Mouse (Mus musculus) CD4-positive, CD25-positive, alpha-beta regulatory T cell, adult 2 months (primary cell): Measurements from ENCODE around the gene Fars2.

Source experiments
- DNase-seq: peaks from one replicate; pipeline ENCODE4 v3.0.0-alpha.2; 2012; ENCODE audit warnings: low read depth, low spot score

The Fars2 gene

DNA sequence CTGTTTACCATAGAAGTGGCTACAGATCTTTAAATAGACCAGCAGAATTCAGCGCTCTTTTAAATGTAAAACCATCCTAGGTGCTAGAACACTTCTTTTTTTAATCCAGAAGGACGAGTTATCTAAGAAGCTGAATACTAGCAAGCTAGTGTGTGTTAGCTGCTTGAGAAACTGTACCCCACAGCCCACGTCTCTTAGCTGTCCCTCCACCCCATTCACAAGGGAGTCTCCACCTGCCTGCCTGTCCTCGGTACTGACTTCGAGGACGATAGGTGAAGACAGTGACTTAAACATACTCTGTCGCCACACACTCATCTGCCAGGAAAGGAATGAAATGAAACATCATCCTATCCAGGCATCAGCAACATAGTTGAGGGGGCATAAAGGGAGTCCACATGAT is 386.8 kb downstream of the Fars2 start:
- DNase-seq: no peak

- no peak for DNase-seq
Observed at GRCm38 (mm10) chr13:36505730-36506129, 388.5 kb downstream of the Fars2 start.

DNA sequence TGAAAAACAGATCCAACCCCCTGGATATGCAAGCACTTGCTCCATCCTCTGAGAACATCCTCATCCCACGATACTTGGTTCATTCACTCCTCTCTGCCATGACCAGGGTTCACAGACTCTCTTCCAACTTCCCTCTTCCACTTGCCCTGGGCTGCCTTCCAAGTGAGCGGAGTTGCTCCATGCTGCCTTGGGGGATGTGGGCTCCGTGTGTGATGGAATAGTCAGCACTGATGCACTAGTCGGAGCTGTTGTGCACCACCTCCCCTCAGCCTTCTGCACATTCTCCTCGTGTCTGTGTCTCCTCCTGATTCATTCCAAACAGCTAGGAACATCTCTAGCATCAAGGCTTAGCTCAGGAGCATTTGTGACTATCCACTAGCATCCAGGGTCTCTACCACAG is 389.1 kb downstream of the Fars2 start:
- DNase-seq: no peak

GRCm38 (mm10) chr13:36510161-36510560 is 392.9 kb downstream of the Fars2 start:
- DNase-seq: no peak

GRCm38 (mm10) chr13:36513126-36513525 is 395.9 kb downstream of the Fars2 start:
- peak; percentile 35 for DNase-seq

GRCm38 (mm10) chr13:36518144-36518571 is 400.9 kb downstream of the Fars2 start:
- no peak for DNase-seq

DNA sequence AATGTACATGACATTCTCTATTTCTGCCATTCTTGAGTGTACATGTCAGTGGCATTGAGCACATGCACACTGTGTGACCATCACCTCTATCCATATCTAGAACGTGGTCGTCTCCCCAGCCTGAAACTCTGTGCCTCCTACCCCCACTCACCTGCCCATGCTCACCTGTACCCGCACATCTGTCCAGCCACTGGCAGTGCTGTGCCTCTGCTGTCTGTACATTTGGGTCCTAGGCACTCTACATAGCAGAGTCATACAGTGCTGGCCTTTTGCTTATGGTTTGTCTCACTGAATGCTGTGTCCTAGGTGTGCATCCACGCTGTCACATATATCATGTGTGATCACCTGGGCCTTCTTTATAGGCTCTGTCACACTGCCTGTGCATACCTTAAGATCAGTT is 410.5 kb downstream of the Fars2 start:
- DNase-seq: no peak

GRCm38 (mm10) chr13:36528223-36528895 is 411.1 kb downstream of the Fars2 start:
- no peak for DNase-seq

DNA sequence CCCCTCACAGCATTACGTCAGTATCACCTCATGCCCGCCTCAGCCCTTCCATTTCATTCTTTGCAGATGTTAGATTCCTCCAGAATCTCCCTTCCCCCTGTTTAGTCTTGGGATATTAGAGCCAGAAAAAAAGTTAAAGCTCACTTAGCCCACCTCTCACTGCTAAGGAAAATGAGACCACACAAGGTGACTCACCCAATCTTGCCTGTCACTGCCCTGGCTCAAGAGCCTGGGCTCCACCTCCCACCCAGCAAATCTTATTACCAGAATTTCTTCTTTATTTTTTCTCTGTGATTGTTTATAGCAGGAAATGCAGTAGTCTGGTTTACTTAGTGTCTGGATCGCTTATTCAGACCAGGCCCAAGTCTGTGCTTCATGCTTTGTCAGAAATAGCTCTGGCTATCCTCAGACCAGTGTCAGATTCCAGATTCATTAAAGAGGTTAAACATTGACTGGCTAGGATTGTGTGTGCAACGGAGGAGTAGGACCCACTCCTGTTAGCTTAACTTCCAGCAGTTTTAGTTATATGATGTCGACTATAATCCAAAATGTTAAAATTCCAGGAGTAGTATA is 412.3 kb downstream of the Fars2 start:
- DNase-seq: no peak

- DNase-seq: no peak
Observed at GRCm38 (mm10) chr13:36530852-36531251, 413.6 kb downstream of the Fars2 start.

DNA sequence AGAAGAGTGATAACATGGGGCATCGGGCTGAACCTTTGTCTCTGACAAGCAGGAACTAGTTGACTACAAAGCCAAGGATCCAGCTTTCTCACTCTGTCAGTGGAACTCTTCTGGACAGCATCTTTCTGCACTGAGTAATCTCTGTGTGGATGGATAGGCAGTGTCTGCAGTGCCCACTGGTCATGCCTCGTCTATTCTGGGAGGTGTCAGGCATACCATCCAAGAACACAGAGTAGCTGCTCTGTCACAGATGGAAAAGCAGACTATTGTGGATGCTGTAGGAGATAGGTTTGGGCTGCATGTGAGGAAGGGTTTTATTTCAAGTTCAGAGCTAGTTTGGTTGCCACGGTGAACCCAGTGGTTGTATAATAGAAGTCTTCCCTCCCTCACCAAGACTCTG is 414.7 kb downstream of the Fars2 start:
- DNase-seq: no peak

GRCm38 (mm10) chr13:36533071-36533470 is 415.9 kb downstream of the Fars2 start:
- no peak for DNase-seq

- no peak for DNase-seq
Observed at GRCm38 (mm10) chr13:36533518-36533917, 416.3 kb downstream of the Fars2 start.

GRCm38 (mm10) chr13:36533966-36534540 is 416.8 kb downstream of the Fars2 start:
- DNase-seq: no peak

GRCm38 (mm10) chr13:36537580-36537979 is 420.4 kb downstream of the Fars2 start:
- DNase-seq: no peak

DNA sequence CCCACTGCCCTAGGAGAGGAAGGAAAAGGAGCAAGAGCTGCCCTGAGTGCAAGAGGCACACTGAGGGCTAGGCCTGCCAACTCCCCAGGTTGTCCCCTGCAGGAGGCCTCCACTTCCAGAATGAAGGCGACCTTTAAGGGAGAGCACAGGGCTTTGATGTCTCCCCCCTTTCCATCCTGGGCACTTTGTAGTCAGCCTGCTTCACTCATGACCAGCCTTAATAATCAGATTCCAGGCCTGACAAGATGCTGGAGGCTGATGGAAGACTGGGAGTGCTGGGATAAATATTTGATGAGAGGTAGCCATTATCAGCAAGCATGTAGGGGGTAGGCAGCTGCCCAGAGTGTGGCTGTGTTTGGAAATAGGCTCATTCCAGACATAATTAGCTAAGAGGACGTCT is 421.2 kb downstream of the Fars2 start:
- no peak for DNase-seq

DNA sequence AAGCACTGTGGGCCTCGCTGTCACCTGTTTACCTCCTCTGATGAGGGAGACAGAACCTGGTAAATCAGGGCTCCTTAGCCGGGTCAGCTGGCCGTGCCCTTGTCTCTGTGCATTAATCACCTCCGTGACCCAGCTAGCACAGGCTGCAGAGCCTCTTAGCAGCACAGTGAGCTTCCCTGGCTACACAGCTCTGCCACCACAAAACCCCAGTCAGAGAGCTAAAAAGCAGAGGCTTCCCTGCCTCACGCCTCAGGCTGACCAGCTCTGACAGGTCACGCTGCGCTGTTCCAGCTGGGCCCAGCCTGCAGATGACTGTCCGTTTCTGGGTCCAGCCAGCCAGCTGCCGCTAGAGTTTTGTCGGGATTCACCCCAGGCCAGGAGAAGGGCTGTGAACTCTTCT is 423.0 kb downstream of the Fars2 start:
- DNase-seq: no peak

- no peak for DNase-seq
Observed at GRCm38 (mm10) chr13:36541287-36541780, 424.1 kb downstream of the Fars2 start.

DNA sequence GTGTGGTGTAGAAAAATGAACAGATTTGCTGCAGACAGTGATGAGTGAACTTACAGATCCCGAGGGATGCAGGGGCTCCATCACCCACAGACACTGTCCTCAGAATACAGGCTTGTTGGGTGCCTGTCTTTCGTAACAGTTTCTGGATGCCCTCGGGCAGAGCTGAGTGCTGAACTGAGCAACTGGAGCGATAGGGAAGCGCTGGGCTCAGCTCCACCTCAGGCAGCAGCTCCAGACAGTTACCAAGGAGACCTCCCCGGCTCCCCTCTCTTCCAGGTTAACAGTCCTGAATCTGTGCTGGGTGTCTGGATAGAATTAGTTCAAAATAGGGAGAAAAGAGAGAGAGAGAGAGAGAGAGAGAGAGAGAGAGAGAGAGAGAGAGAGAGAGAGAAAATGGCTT is 433.5 kb downstream of the Fars2 start:
- no peak for DNase-seq

GRCm38 (mm10) chr13:36552522-36553246 is 435.5 kb downstream of the Fars2 start:
- no peak for DNase-seq

DNA sequence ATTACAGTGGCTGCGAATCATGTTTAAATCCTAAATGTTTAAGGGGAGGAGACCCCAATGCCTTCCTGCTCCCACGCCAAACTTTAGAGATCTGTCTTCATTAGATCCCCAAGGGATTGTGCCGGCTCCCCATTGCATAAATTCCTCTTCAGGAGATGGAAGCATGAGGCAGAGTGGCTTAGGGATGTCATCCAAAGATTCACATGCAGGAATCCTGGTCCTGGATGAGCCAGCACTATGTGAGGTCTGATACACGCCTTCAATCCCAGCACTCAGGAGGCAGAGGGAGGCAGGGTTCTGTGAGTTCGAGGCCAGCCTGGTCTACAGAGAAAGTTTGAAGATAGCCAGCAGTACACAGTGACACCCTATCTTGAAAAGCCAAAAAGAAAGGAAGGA is 436.0 kb downstream of the Fars2 start:
- no peak for DNase-seq

DNA sequence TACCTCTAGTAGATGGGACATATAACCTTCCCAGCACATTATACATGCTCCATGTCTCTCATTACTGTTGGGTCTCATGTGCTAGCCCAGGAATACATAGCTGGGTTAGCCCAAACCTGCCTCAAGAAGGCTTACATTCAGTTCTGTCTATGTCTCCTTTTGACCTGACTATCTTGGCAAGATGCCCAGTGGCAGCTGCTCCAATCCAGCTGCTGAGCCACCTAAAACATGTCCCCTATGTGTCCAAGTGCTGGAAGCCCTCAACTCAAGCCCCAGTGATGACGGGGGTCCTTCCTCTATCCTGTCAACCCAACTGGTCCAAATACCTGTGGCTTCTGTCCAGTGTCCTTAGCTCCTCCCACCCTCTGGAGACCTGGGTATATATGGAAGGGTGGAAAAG is 437.5 kb downstream of the Fars2 start:
- no peak for DNase-seq
